Mouse (Mus musculus): Measurements from ENCODE around the gene Sirt7.

GRCm38 (mm10) chr11:120660301-120661075 lies 35.4 kb upstream of the Sirt7 start:
- no peak for TF ChIP-seq CTCF (conservative IDR thresholded peaks at IDR 0.05; ENCODE audit: low read length)
- TF ChIP-seq POU5F1 (IDR thresholded peaks at IDR 0.05; ENCODE audit: borderline replicate concordance, low read length) = no peak
- no peak for TF ChIP-seq NANOG (IDR thresholded peaks at IDR 0.05; ENCODE audit: borderline replicate concordance, low read length)
